Mouse (Mus musculus): ENCODE measurements around the gene Pfdn2.

DNA sequence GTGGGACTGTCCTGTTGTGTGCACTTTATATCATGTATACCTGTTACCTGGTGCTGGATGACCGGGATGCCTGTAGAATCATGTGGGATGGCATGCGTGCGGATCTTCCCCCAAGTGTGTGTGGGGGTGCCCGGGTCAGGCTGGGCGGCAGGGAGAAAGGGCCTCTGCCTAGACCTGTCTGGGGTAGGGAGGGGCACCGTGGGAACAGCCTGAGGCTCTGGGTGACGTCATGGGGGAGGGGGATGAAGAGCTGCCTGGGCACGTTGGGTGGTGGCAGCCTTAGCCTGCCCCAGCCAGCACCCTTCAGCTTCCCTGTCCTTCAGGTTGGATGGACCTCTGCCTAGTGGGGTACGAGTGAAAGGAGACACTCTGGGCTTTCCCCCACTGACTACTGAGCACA, 38.9 kb downstream of the Pfdn2 start:
- TF ChIP-seq CTCF (IDR thresholded peaks at IDR 0.05; ENCODE audit: low read depth) = no peak
- no peak for TF ChIP-seq EP300 (IDR thresholded peaks at IDR 0.05; ENCODE audit: low read depth)
